Mouse (Mus musculus) embryo, embryonic 10 days (tissue): ENCODE data around the gene Cand2.

Experiments
- DNase-seq: peaks from one replicate; pipeline ENCODE4 v3.0.0-alpha.2; 2015; ENCODE audit warnings: low spot score

Cand2 gene

DNA sequence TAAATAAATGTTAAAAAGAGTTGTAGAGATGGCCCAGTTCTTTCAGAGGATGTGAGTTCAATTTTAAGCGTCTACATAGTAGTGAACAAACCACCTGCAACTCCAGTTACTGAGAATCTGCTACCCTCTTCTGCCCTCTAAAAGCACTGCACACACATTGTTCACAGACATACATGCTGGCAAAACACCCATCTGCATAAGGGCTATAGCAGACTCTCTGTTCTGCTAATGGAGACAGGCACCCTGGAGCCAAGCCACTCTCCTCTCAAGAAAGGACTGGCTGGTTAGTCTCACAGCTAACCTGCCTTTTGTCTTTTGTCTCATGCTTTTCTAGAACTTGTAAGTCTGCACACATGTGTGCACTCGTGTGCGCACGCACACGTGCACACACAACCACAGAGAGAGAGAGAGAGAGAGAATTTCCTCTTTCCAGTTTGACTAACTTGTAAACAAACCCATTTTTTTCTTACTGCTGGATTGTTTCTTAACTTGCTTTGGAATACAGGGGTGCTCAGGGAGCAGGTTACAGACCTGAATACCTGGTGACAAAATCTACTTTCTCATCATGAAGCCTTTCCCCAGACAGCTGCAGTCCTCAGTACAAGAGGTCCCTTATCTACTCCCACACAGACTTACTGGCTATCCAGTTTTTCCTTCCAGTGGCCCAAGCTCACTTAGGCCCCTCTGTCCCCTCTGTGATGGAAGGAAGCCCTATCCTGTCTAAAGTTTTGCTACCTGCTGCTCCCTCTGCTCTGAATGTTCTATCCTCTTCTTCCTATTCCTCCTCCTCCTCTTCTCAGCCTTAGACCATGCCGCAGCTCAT is 56.7 kb downstream of the Cand2 start:
- DNase-seq: no peak

DNA sequence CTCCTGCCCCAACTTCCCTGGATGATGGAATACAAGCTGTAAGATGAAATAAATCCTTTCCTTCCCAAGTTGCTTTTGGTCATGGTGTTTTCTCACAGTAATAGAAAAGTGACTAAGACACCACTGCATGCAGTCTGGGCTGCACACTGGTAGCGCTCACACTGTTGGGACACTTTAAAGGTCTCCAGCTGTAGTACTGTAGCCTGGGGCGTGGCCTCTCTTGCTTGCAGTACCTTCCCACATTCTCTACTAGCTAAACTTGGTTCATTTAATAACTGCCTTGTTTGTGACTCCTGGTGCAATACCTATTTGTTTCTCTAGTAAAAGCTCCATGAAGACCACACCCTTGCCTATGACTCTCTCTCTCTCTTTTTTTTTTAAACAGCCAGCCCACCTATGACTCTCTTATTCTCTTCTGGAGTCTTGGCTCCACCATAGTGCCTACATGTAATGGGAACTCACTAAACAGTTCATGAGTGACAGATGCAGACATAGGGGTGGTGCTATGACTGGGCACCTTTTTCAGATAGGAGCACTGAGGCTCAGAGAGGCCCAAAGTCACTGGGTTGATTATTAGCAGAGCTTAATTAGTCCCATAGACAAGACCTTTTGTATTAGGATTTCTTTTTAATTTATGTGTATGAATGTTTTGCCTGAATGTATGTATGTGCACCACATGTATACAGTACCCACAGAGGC is 58.0 kb downstream of the Cand2 start:
- DNase-seq: no peak

DNA sequence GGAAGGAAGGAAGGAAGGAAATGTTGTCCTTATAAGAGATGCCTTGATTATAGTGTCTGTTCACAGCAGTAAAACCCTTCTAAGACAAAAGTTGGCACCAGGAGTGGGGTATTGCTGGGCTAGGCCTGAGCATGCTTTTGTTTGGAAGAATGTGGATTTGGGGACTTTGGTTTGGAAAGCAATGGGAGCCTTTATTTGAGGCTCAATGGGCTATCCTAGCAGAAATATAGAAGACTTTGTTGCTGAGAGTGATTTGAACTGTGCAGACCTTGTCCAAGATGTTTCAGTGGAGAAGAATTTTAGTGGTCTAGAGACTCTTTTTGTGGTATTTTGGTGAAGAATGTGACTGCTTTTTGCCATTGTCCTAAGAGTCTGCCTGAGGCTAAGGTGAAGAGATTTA is 59.5 kb downstream of the Cand2 start:
- DNase-seq: no peak

DNA sequence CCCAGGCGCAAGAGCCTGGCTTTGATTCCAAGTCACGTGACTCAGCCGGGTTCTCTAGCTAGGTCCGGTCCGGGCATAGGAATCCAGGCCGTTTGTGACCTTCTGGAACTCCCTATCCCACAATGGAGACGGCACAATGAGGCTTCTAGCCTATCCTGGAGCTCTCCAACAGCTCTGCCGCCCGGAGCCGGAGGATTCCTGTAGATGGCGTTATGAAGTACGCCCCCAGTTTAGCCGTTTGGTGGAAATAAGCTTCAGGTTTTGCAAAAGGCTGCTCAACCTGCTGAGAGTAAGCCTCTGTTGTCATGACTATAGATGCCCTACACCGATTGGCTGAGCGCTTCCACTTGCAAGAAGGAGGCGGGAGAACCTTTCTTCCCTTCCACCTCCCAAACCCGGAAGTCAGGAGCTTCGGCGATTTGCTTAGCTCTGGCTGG is 63.8 kb downstream of the Cand2 start, which contains the start of gene Efcab12:
TSS of gene Efcab12 (minus strand) at position 252 of the 437 bp plus-strand sequence.
- DNase-seq: peak; percentile 87

DNA sequence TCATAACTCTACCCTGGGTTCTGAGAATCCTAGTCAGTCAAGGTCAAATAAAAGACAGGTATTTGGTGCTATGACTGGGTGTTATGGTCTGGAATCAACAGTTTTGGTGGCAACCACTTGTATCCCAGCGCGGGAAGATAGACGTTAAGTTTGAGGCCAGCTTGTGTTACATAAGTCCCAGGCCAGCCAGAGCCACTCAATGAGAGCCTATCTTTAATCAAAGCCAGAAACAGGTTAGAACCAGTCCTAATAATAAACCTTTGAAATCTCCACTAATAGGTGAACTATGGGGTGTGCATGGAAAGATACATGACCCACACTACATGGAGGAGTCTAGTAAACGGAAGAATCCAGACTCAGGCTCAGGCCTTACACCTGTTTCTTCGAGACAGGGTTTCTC is 64.4 kb downstream of the Cand2 start:
- DNase-seq: no peak

DNA sequence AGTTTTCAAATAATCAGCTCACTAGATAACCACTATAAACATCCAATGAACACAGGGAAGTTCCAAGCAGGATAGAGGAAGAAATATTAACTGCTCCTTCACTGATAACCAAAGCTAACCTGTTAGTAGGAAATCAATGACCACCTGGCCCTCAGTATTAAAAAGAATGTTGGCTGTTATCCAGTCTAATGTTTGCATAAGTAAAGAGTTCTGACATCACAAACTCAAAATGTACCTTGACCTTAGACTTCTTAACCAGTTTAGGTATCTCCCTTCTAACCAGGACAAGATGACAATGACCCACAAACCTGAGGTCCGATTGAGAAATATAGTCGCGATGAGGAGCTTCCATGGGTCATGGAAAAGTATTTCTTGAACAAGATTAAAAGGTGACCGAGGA is 70.7 kb downstream of the Cand2 start:
- DNase-seq: no peak

DNA sequence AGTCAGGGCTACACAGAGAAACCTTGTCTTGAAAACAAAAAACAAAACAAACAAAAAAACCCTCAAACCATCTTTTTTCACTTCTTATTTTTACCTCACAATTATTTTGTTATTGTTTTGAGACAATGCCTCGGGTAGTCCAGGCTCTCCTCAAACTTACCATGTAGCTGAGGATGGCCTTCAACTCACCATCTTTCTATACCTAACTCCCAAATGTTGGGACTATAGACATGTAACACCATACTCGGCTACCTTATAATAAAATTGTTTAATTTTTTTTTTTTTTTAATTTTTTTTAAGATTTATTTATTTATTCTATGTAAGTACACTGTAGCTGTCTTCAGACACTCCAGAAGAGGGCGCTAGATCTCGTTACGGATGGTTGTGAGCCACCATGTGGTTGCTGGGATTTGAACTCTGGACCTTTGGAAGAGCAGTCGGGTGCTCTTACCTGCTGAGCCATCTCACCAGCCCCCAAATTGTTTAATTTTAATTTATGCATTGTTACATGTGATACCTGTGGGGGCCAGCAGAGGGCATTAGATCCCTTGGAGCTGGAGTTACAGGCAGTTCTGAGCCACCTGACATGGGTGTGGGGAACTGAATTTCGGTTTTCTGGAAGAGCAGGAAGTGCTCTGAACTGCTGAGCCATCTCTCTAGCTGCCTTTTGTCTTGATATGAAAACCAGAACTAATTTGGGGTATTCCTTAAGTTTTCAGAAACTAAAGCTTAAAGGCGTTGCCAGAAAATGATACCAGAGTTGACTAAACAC is 72.5 kb downstream of the Cand2 start:
- peak; percentile 63 for DNase-seq

DNA sequence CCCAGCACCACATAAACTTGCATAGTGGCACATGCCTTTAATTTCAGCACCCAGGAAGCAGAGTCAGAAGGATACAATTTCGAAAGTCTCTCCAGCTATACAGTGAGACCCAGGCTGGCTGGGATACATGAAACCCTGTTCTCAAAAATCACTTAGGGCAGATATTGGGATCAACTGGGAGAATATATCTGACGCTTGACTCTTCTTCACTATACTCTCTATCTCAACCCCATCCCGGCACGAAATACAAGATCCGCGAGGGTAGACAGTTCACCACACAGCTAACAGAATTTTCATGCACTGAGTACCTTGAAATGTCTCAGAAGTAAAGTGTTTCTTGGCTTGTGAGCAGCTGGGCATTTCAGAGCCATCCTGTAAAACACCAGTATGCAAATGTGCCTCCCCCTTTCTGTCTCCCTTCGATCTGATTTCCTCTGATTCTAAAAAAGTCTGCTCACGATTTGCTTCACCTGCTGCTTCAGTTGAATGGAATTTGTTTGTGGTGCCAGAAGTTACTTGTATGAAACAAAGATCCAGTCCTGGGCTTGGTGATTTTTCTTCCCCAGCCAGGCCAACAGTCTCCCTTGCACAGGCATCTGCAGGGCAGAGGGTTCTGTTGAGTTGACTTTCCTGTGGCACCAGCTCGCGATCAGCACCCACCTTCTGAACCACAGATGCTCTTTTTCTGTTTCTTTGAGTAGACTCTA is 74.4 kb downstream of the Cand2 start:
- DNase-seq: no peak

DNA sequence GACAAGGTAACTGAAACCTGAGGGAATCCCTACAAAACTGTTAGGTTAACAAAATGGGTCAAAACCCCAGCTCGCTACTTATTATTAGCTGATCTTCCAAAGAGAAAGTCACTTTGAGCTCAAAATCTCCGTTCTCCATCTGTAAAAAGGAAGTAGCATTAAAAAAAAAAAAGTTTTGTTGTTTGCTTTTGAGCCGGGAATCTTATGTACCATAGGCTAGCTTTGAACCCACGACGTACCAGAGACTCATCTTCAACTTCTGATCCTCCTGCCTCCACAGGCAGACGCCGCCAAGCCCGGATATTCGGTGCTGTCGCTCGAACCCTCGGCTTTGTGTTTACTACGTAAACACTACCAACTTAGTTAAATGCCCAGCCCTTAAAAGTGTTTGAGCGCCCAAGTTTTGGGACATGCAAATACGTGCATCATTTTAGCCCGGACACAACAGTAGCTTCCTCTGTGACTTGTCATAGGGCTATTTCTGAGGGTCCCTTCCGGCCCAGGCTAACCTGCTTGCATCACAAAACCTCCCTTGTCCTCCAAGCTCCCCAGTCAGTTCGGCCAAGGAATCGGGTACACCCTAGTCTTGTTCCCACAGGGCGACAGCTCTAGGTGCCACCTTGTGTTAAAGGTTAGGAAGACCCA is 78.2 kb downstream of the Cand2 start:
- no peak for DNase-seq

DNA sequence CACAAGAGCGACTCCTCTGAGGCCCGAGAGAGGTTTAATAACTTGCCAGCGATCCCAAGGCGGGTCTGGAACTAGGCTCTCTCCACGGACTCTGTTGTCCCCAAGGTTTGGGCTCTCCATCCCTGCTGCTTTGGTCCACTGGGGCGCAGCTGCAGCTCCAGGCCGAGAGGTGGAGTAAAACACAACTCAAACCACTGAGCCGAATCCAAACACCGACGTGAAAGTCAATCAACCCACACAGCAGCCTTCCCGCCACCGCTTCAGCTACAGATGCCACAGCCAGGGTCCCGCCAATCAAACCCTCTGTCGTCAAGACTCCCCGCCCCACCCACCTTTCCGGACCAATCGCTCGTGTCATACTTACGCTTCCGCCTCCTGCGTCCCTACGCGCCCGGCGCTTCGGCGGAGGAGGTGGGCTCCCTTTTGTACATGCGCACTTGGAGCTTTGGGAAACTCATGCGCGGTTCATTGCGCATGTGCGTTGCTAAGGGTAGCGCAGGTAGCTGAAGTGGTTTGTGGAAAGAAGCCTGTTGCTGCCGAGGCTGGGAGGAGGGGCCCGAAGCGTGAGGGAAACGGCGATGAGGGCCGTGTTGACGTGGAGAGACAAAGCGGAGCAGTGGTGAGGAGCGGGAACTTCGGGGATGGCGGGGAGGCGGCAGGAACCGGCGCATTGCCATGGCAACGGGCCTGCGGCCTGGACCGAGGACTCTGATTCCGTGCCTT is 78.9 kb downstream of the Cand2 start, which contains the start of the genes Mbd4 and Ift122:
TSS of gene Mbd4 (minus strand) at position 281 of the 723 bp plus-strand sequence.
TSS of gene Ift122 (plus strand) at position 380 of the 723 bp plus-strand sequence.
- DNase-seq: peak; percentile 100

DNA sequence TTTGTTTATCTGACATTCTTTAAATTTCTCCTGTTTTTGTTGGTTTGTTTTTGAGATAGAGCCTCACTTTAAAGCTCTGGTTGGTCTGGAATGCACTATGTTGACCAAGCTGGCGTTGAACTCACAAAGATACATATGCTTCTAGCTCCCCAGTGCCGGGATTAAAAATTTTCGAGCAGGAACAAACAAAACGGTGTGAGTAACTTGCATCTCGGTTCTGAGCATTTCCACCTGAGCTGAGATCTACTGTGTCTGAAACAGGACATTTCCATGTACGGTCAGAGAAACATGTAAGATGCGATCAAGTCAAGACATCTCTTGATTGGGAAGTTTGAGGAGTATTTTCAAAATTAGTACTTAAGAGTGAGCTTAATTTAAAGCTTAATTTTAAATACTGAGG is 79.6 kb downstream of the Cand2 start:
- DNase-seq: peak; percentile 15

DNA sequence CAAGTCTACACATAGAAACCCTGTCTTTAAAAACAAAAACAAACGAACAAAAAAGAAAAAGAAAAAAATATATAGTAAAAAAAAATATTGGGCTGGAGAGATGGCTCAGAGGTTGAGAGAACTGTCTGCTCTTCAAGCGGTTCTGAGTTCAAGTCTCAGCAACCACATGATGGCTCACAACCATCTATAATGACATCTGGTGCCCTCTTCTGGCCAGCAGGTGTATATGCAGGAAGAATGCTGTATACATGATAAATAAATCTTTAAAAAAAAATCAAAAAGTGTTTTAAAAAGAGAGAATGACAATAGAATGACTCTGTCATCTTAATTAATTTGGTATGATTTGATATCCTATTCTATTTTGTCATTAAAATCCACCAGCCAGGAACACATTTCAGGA is 80.1 kb downstream of the Cand2 start:
- DNase-seq: peak; percentile 18
